Mouse (Mus musculus) spleen, embryonic (tissue): ENCODE results near the gene Map4.

Experiments used
- CTCF ChIA-PET: fragments of 350-600 bp; sonication (Branson Sonifier 250); formaldehyde crosslinking; loops from one replicate; lab custom pipeline; 2022; lab: Charles Lee

Map4 gene

GRCm38 (mm10) chr9:110060761-110061160 lies 129.5 kb downstream of the Map4 start:
- CTCF ChIA-PET, result interaction anchor here (0.6 kb wide), 2 partner anchors 10 to 19 kb away, joined by 5 to 6 read pairs; no protein-coding TSS in a partner anchor

- CTCF ChIA-PET, result no interaction called here
These were observed 131.1 kb downstream of the Map4 start for GRCm38 (mm10) chr9:110062405-110062804.

GRCm38 (mm10) chr9:110062861-110063260 lies 131.6 kb downstream of the Map4 start:
- CTCF ChIA-PET, result no interaction called here

GRCm38 (mm10) chr9:110064641-110065040 lies 133.4 kb downstream of the Map4 start:
- CTCF ChIA-PET, result no interaction called here

- CTCF ChIA-PET, result no interaction called here
These were observed 137.5 kb downstream of the Map4 start for GRCm38 (mm10) chr9:110068745-110069144.

- CTCF ChIA-PET, result no interaction called here
These were observed 139.1 kb downstream of the Map4 start for GRCm38 (mm10) chr9:110070358-110070757.

- CTCF ChIA-PET, result interaction anchor here (0.7 kb wide), 1 partner anchor 201 kb away, joined by 3 read pairs; no protein-coding TSS in a partner anchor
These were observed 139.8 kb downstream of the Map4 start for GRCm38 (mm10) chr9:110071011-110071410.

GRCm38 (mm10) chr9:110071843-110072242 lies 140.6 kb downstream of the Map4 start:
- CTCF ChIA-PET, result no interaction called here

- CTCF ChIA-PET, result interaction anchor here (0.6 kb wide), 1 partner anchor 446 kb away, joined by 5 read pairs; no protein-coding TSS in a partner anchor
These were observed 145.2 kb downstream of the Map4 start for GRCm38 (mm10) chr9:110076468-110076867.

GRCm38 (mm10) chr9:110081066-110081465 lies 149.8 kb downstream of the Map4 start:
- CTCF ChIA-PET, result interaction anchor here (0.7 kb wide), 1 partner anchor 17 kb away, joined by 3 read pairs; no protein-coding TSS in a partner anchor

- CTCF ChIA-PET, result interaction anchor here (0.5 kb wide), 1 partner anchor 16 kb away, joined by 3 read pairs; no protein-coding TSS in a partner anchor
These were observed 153.1 kb downstream of the Map4 start for GRCm38 (mm10) chr9:110084201-110084964.

GRCm38 (mm10) chr9:110085693-110086092 lies 154.4 kb downstream of the Map4 start:
- CTCF ChIA-PET, result no interaction called here

- CTCF ChIA-PET, result no interaction called here
These were observed 162.0 kb downstream of the Map4 start for GRCm38 (mm10) chr9:110093303-110093702.

- CTCF ChIA-PET, result interaction anchor here (0.6 to 0.7 kb wide), 2 partner anchors 16 to 337 kb away, joined by 5 to 6 read pairs; no protein-coding TSS in a partner anchor
These were observed 163.5 kb downstream of the Map4 start for GRCm38 (mm10) chr9:110094761-110095160.

GRCm38 (mm10) chr9:110097791-110098190 lies 166.5 kb downstream of the Map4 start:
- CTCF ChIA-PET, result no interaction called here

GRCm38 (mm10) chr9:110100627-110101600 lies 169.7 kb downstream of the Map4 start:
- CTCF ChIA-PET, result interaction anchor here (0.6 to 0.7 kb wide), 3 partner anchors 9 to 1785 kb away, joined by 3 to 4 read pairs (median 3); no protein-coding TSS in a partner anchor

GRCm38 (mm10) chr9:110116353-110116976 lies 185.2 kb downstream of the Map4 start:
- CTCF ChIA-PET, result interaction anchor here (0.5 kb wide), 1 partner anchor 10 kb away, joined by 3 read pairs; no protein-coding TSS in a partner anchor

GRCm38 (mm10) chr9:110116977-110117778 lies 185.9 kb downstream of the Map4 start, which contains the start of gene Smarcc1:
Gene Smarcc1 (plus strand): TSS chr9:110117708.
- CTCF ChIA-PET, result no interaction called here

GRCm38 (mm10) chr9:110117779-110118139 lies 186.5 kb downstream of the Map4 start, which contains the start of gene Dhx30:
Gene Dhx30 (minus strand): TSS chr9:110117830.
- CTCF ChIA-PET, result no interaction called here

GRCm38 (mm10) chr9:110118249-110118648 lies 187.0 kb downstream of the Map4 start:
- CTCF ChIA-PET, result no interaction called here
